Mouse (Mus musculus) induced T-regulatory cell, adult 2 months (primary cell): ENCODE measurements around the gene Klk15.

Experiments used
- DNase-seq: peaks from one replicate; pipeline ENCODE4 v3.0.0-alpha.2; 2012; ENCODE audit warnings: low read depth

The Klk15 gene

DNA sequence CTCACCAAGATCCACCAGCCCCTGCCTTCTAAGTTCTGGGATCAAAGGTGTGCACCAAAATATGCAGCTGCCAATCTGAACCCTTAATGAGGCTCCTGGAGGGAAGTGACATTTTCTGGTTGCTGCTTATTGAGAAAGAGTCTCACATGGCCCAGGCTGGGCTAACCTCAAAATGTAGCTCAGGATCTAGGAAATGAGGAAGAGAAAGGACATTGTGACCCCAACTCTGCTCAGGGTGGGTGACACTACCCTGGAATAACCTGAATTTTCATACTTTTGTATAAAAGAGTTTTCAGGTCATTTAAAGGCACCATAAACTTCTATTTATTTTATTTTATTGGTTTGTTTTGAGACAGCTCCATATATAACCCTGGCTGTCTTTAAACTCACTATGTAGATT, 52.1 kb downstream of the Klk15 start:
- DNase-seq = no peak
